Mouse (Mus musculus) spleen, adult 2 months (tissue): ENCODE measurements at regions not wholly inside any gene's neighbourhood (a gene's known extent, or its start where the extent isn't known, plus 50 kb on each side); places are given as distances from the start of the nearest gene placed in this dataset.

Source experiments
- DNase-seq, 2 experiments: peaks; one replicate each; pipeline versions ENCODE4 v3.0.0 to v3.0.0-alpha.2; 2012 to 2021; ENCODE audit warnings: low spot score in 2 of 2, low read depth in 1 of 2
- H3K27ac ChIP-seq: fragments of 200-500 bp; 2 replicates; pipeline ENCODE4 v1.5.1; 2012; ENCODE audit warnings: low read length, inconsistent platforms; ENCODE audit not compliant: insufficient read depth
- H3K27me3 ChIP-seq: fragments of 200-500 bp; 2 replicates; pipeline ENCODE4 v1.6.1; 2012; ENCODE audit warnings: mild to moderate bottlenecking, moderate library complexity, low read length, inconsistent platforms; ENCODE audit not compliant: control insufficient read depth, insufficient read depth
- H3K36me3 ChIP-seq: fragments of 200-500 bp; 2 replicates; pipeline ENCODE4 v1.6.1; 2012; ENCODE audit warnings: mild to moderate bottlenecking, low read length, inconsistent platforms; ENCODE audit not compliant: control insufficient read depth, insufficient read depth
- H3K4me1 ChIP-seq: fragments of 200-500 bp; 2 replicates; pipeline ENCODE4 v1.6.1; 2011; ENCODE audit warnings: inconsistent platforms; ENCODE audit not compliant: control insufficient read depth, insufficient read depth, insufficient read length
- H3K4me3 ChIP-seq: fragments of 200-500 bp; 2 replicates; pipeline ENCODE4 v1.5.1; 2011; ENCODE audit warnings: mild to moderate bottlenecking, inconsistent platforms; ENCODE audit not compliant: insufficient read depth, insufficient read length; ENCODE audit errors: extremely low read depth
- CTCF ChIP-seq: fragments of 200-500 bp; IDR thresholded peaks from 2 replicates; pipeline ENCODE4 v1.5.1; 2011; ENCODE audit warnings: mild to moderate bottlenecking, inconsistent platforms; ENCODE audit not compliant: insufficient read depth, insufficient read length, insufficient replicate concordance; ENCODE audit errors: extremely low read depth
- POLR2A ChIP-seq: fragments of 200-500 bp; IDR thresholded peaks from 2 replicates; pipeline ENCODE4 v1.6.1; 2011; ENCODE audit warnings: low read depth, low read length, inconsistent platforms
- WGBS: fragments of 180-500 bp; shearing (Covaris S2); methylation state at CpG from one replicate; pipeline ENCODE4 v1.1.7; 2018; 5-methylcytosine and 5-hydroxymethylcytosine counted together

DNA sequence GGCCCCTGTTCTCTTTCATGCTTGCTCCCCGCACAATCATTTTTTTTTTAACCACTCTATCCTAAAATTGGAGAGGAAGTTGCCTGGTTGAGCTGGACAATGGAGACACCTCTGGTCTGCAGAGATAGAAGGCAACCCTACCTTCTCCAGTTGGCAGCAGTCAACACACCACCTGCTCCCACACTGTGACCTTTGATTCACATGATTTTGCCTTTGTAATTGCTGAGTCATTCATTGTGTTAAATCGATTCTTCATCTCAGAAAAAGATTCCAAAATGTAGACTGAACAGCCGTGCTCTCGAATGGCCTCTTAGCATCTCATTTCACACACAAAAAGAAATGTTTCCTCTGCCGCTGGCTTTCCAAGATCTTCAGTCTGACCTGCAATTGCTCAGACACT is 616.2 kb downstream of the Pdcd6ip start:
- Histone ChIP-seq H3K27ac (no peak overlapping the region), H3K36me3 (no peaks in the 10 kb centered on the region), H3K4me3 (no peak overlapping the region), H3K4me1 (no peaks in the 10 kb centered on the region), H3K27me3 (no peaks in the 10 kb centered on the region)
- DNase-seq, result no peak
- TF ChIP-seq CTCF (no peak), POLR2A (no peak)
- 77% methylated on average over 5 of the region's 5 CpGs for WGBS

DNA sequence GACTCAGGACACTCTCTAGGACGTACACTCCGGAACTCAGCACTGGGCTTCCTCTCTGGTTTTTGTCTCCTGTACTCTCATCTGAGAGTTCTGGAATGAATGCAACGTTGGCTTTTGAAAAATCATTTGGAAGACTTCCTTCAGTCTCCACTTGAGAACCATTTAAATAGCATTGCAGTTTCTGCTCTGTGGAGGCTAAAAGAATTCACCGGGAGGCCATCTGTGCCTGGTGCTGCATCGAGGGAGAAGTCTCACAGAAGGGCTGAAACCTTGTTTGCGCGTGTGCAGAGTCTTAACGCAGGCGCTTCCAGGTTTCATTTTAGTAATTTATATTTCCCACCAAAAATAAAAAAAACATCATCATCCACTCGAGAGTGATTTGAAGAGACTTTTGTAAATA is 620.3 kb downstream of the Pdcd6ip start:
- Histone ChIP-seq H3K4me1 (no peaks in the 10 kb centered on the region), H3K27ac (no peak overlapping the region), H3K27me3 (no peaks in the 10 kb centered on the region), H3K4me3 (no peak overlapping the region), H3K36me3 (no peaks in the 10 kb centered on the region)
- DNase-seq, result no peak
- TF ChIP-seq CTCF (no peak), POLR2A (no peak)
- 86% methylated on average over 10 of the region's 10 CpGs for WGBS

GRCm38 (mm10) chr9:113085281-113085810 is 622.7 kb downstream of the Pdcd6ip start:
- Histone ChIP-seq H3K27ac (no peak overlapping the region), H3K4me3 (no peak overlapping the region), H3K27me3 (no peaks in the 10 kb centered on the region), H3K4me1 (no peaks in the 10 kb centered on the region), H3K36me3 (no peaks in the 10 kb centered on the region)
- DNase-seq, result no peak
- TF ChIP-seq CTCF, result no peak
- WGBS, result 81% methylated on average over 5 of the region's 5 CpGs

DNA sequence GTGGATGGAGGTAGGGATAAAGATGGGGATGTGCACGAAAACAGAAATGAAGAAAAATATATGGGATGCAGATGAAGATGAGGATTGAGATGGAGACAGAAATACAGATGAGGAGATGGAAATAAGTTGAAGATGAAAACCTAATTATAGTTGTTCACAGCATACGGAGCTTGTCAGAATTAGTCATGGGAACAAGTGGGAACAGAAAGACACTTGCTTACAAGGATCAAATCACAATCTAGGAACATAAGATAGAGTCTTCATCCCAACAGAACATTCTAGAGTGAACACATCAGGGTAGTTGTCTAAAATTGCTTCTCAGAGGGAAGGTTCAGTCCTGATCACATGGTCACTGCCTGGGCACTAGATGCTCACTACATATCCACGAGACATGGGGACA is 633.2 kb downstream of the Pdcd6ip start:
- no peak for DNase-seq
- no peaks in the 10 kb centered on the region for H3K4me1 ChIP-seq
- 72% methylated on average over 3 of the region's 3 CpGs for WGBS
- TF ChIP-seq CTCF, result no peak
- no peak for TF ChIP-seq POLR2A
- H3K36me3 ChIP-seq, result no peaks in the 10 kb centered on the region
- no peak overlapping the region for H3K27ac ChIP-seq
- H3K4me3 ChIP-seq, result no peak overlapping the region
- H3K27me3 ChIP-seq, result no peaks in the 10 kb centered on the region

DNA sequence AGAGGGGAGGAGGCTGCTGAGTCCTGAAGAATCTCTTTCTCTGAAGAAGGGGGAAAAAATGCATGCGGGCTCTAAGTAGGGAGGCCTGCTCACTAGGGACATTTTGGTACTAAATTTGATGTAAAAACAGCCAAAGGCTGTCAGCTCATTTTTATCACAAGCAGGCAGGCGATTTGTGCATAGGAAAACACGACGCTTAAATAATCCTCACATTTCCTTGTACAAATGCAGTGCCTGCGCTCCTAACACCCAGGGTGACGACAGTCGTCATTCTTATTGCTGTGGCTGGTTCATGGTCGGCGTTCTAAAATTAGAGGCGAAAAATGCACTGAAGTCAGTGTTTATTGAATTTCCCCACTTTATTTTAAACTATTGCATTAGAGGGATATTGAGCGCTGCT is 650.6 kb downstream of the Pdcd6ip start:
- no peaks in the 10 kb centered on the region for H3K36me3 ChIP-seq
- TF ChIP-seq CTCF (no peak), POLR2A (no peak)
- no peak overlapping the region for H3K27ac ChIP-seq
- H3K27me3 ChIP-seq, result no peaks in the 10 kb centered on the region
- H3K4me3 ChIP-seq, result no peak overlapping the region
- no peaks in the 10 kb centered on the region for H3K4me1 ChIP-seq
- DNase-seq, result no peak
- WGBS, result 85% methylated on average over 11 of the region's 11 CpGs

DNA sequence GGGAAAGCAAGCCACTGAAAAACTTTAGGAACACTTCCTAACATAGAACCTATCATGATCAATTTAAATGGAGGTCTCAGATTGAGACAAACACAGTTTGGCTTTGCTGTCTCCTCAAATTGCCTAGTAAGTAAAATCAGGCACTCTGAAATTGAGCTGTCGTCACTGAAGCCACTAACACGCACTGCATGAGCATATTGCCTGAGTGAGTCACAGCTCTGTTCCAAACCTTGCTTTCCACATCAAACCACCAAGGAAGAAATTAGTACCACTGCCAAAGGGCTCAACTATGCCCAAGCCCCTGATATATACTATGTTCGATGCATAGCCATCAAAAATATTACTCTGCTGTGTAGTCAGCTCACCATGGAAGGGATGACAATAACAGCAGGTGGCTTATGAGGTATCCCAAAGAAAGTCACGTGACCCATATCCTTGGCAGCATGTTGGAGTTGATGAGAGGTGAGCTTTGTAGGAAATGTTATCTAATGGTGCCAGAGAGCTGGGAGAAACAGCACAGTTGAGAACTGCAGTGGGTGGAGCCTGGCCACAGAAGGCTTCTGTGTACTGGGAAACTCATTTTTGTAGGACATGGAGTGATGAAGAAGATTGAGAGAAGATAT is 663.4 kb downstream of the Pdcd6ip start:
- Histone ChIP-seq H3K4me3 (no peak overlapping the region), H3K4me1 (no peaks in the 10 kb centered on the region), H3K27ac (no peak overlapping the region), H3K27me3 (no peaks in the 10 kb centered on the region), H3K36me3 (no peaks in the 10 kb centered on the region)
- TF ChIP-seq CTCF (no peak), POLR2A (no peak)
- DNase-seq, result no peak
- 81% methylated on average over 4 of the region's 4 CpGs for WGBS

- TF ChIP-seq CTCF (no peak), POLR2A (no peak)
- Histone ChIP-seq H3K27ac (no peak overlapping the region), H3K27me3 (no peaks in the 10 kb centered on the region), H3K4me3 (no peak overlapping the region), H3K36me3 (no peaks in the 10 kb centered on the region), H3K4me1 (no peaks in the 10 kb centered on the region)
- no peak for DNase-seq
- WGBS, result 86% methylated on average over 6 of the region's 6 CpGs
These were observed 667.2 kb downstream of the Pdcd6ip start for GRCm38 (mm10) chr9:113040885-113041284.
